Mouse (Mus musculus) left cerebral cortex, postnatal 4 days (tissue): Measurements from ENCODE around the gene Mup18. TPM values are rescaled to one million over a fixed set of nuclear protein-coding genes. Genes with fewer than 3 reads are reported as not detected.
"Not testable (repeated sequence)": the region's sequence is repeated elsewhere in the genome, so short reads cannot be mapped to it uniquely, and the experiment has no call there.

Experiments used
- DNase-seq: peaks from one replicate; pipeline ENCODE4 v3.0.0-alpha.2; 2022
- intact Hi-C: fragments of 180-260 bp; cut with DNase I; formaldehyde crosslinking; loops from one replicate; pipeline ENCODE4 v1.15.1; 2025
- total RNA-seq, 2 experiments: library from RNA; stranded (reverse); gene quantifications; 2 replicates each; pipeline ENCODE4 v1.2.3; 2021

Gene Mup18
- not detected for total RNA-seq

GRCm38 (mm10) chr4:61674036-61674435 lies at the start of gene Mup18:
Gene Mup18, minus strand, starts transcription at chr4:61674136.
- DNase-seq, intact Hi-C loops: not testable (repeated sequence)

GRCm38 (mm10) chr4:61714296-61714695 lies 40.4 kb upstream of the Mup18 start:
- intact Hi-C loops, DNase-seq: not testable (repeated sequence)

Other genes starting within 250 kb of the Mup18 start
- not detected for gene Mup15, start 234.4 kb downstream of the Mup18 start, total RNA-seq
- not detected for gene Mup16, start 154.6 kb downstream of the Mup18 start, total RNA-seq
- gene Mup17, start 78.3 kb downstream of the Mup18 start, total RNA-seq = not detected
- not detected for gene Mup19, start 108.1 kb upstream of the Mup18 start, total RNA-seq
- gene Mup5, start 161.1 kb upstream of the Mup18 start, total RNA-seq = not detected